Mouse (Mus musculus): ENCODE measurements around the gene Lonp1. TPM values are rescaled to one million over a fixed set of nuclear protein-coding genes. Genes with fewer than 3 reads are reported as not detected.

Gene Lonp1
- polyA plus RNA-seq, 1 experiment from 2014 or later: 87.9 TPM

DNA sequence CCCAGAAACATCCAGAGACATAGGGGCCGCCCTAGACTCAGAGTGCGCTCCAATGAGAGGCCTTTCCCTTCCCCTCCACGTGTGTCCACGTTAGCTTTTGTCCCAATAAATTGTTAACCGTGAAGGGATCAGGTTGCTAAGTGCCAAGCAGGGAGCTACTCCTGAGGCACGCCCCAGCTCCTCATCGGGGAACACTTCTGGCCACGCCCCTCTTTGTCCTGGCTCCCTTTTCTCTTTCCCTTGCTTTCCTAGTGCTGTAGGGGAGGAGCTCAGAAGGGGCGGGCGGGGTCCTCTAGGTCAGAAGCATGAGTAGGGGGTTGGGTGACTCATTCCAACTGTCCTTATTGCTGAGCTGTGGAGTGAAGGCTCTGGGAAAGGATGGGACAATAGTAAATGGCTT is 37.6 kb upstream of the Lonp1 start:
- Histone ChIP-seq H3K9me3 (ENCODE audit: control insufficient read depth, low read length) (no peaks in the 10 kb centered on the region), H3K4me3 (ENCODE audit: low read depth, low read length) (no peak overlapping the region), H3K27me3 (replicated peaks; ENCODE audit: control insufficient read depth, insufficient read depth, low read length) (peaks cover 20% of the 10 kb centered on the region), H3K4me2 (peak overlapping the region; percentile 26; the same call in 1 of the 2 replicates), H3K9ac (ENCODE audit: low read depth, low read length) (0 out of 2 replicates have a peak overlapping the region, but pooled peaks have one; percentile 27), H3K4me1 (replicated peaks; ENCODE audit: control insufficient read depth, insufficient read depth, low read length) (no peaks in the 10 kb centered on the region; the same call in 1 of the 2 replicates), H3K36me3 (ENCODE audit: control insufficient read depth, insufficient read depth, low read length) (no peaks in the 10 kb centered on the region), H3K27ac (ENCODE audit: low read depth, low read length) (no peak overlapping the region)
- 16% methylated on average over 10 of the region's 10 CpGs for WGBS
- ATAC-seq (replicated peaks; ENCODE audit: low FRiP score) (no peak), DNase-seq (ENCODE audit: low spot score) (no peak)

DNA sequence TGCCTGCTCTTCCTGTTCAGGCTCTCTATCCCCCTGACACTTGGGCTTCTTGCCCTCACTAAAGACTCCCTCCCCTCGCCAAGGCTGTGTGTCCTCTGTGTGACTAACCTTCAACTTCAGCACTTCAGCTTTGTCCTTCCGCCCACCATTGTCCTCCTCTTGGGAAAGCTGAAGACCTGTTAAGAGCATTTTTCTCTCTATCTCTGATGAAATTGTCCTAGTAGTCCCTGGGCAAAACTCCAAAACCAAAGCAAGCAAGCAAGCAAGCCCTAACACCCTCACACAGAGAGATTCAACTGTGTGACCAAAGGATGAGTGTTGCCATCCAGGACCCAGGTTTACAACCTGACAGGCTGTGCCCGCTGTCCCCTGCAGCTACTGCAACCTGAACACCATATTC is 37.0 kb upstream of the Lonp1 start:
- Histone ChIP-seq H3K4me3 (ENCODE audit: low read depth, low read length) (no peak overlapping the region), H3K27ac (ENCODE audit: low read depth, low read length) (no peak overlapping the region), H3K4me2 (no peak overlapping the region; the same call in 1 of the 2 replicates), H3K4me1 (replicated peaks; ENCODE audit: control insufficient read depth, insufficient read depth, low read length) (no peaks in the 10 kb centered on the region; the same call in 1 of the 2 replicates), H3K9ac (ENCODE audit: low read depth, low read length) (no peak overlapping the region), H3K36me3 (ENCODE audit: control insufficient read depth, insufficient read depth, low read length) (no peaks in the 10 kb centered on the region), H3K9me3 (ENCODE audit: control insufficient read depth, low read length) (no peaks in the 10 kb centered on the region), H3K27me3 (replicated peaks; ENCODE audit: control insufficient read depth, insufficient read depth, low read length) (peaks cover 20% of the 10 kb centered on the region)
- WGBS: 63% methylated on average over 3 of the region's 3 CpGs
- no peak for DNase-seq (ENCODE audit: low spot score)
- no peak for ATAC-seq (replicated peaks; ENCODE audit: low FRiP score)

DNA sequence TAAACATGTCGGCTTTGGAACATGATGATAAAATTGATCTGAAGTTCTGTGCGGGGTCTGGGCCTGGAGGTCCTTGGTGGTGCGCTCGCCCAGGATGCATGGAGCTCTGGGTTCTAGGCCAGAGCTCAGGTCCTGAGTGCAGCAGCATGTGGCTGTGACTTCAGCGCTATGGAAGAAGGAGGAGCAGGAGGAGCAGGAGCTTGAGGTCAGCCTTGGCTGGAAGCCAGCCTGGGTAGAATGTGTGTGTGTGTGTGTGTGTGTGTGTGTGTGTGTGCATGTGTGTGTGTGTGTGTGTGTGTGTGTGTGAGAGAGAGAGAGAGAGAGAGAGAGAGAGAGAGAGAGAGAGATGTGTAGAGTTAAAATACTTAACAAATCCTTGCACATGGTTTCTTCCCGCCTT is 29.5 kb upstream of the Lonp1 start:
- 81% methylated on average over 6 of the region's 6 CpGs for WGBS
- ATAC-seq (replicated peaks; ENCODE audit: low FRiP score): no peak

DNA sequence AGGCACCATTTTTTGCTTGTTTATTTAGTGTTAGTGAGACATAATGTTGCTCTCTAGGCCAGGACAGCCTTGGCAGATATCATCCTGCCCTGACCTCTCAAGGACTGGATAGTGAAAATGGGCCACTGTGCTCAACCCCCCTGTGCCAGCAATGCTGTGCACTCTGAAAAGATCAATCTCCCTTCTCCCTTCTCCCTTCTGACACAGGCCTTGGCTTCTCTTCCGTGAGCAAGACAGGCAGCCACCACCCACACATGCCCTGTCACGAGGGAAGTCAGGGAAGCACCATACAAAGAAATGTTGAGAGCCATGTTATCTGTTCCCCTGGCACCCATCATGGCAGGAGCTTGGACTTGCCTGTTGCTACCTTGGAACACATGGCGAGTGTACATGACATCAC is 28.6 kb upstream of the Lonp1 start:
- DNase-seq (ENCODE audit: low spot score): no peak
- ATAC-seq (replicated peaks; ENCODE audit: low FRiP score): no peak
- no peak overlapping the region for H3K9ac ChIP-seq (ENCODE audit: low read depth, low read length)
- WGBS: 70% methylated on average over 3 of the region's 3 CpGs
- no peak overlapping the region for H3K4me2 ChIP-seq
- no peak overlapping the region for H3K4me3 ChIP-seq (ENCODE audit: low read depth, low read length)
- no peaks in the 10 kb centered on the region for H3K36me3 ChIP-seq (ENCODE audit: control insufficient read depth, insufficient read depth, low read length)
- H3K9me3 ChIP-seq (ENCODE audit: control insufficient read depth, low read length): no peaks in the 10 kb centered on the region
- H3K27ac ChIP-seq (ENCODE audit: low read depth, low read length): no peak overlapping the region
- no peaks in the 10 kb centered on the region; the same call in 1 of the 2 replicates for H3K27me3 ChIP-seq (replicated peaks; ENCODE audit: control insufficient read depth, insufficient read depth, low read length)
- H3K4me1 ChIP-seq (replicated peaks; ENCODE audit: control insufficient read depth, insufficient read depth, low read length): no peaks in the 10 kb centered on the region

More for the DNA sequence above, 29.5 kb upstream of the Lonp1 start:
- no peak overlapping the region for H3K4me2 ChIP-seq
- no peaks in the 10 kb centered on the region for H3K4me1 ChIP-seq (replicated peaks; ENCODE audit: control insufficient read depth, insufficient read depth, low read length)
- H3K27me3 ChIP-seq (replicated peaks; ENCODE audit: control insufficient read depth, insufficient read depth, low read length): no peaks in the 10 kb centered on the region; the same call in 1 of the 2 replicates
- no peak overlapping the region for H3K27ac ChIP-seq (ENCODE audit: low read depth, low read length)
- no peaks in the 10 kb centered on the region for H3K36me3 ChIP-seq (ENCODE audit: control insufficient read depth, insufficient read depth, low read length)
- no peak overlapping the region for H3K9ac ChIP-seq (ENCODE audit: low read depth, low read length)
- H3K9me3 ChIP-seq (ENCODE audit: control insufficient read depth, low read length): no peaks in the 10 kb centered on the region
- no peak for DNase-seq (ENCODE audit: low spot score)
- no peak overlapping the region for H3K4me3 ChIP-seq (ENCODE audit: low read depth, low read length)

DNA sequence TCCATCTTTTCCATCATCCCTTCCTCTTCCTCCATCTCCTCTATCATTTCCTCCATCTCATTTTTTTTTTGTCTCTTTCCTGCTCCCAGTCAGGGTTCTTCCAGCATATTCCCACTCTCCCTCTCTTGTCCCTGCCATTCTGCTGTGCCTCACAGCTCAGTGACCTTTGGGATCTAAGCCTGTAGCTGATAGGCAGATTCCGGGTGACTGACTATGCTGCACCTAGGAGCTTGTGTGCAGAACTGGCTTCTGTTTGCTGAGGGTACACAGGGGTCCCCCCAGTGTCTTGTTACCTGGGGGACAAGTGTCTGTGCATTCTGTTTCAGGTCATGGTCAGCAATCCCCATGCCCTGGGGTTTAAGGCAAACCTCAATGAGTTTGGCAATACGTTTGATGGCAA is 28.1 kb upstream of the Lonp1 start:
- Histone ChIP-seq H3K9ac (ENCODE audit: low read depth, low read length) (no peak overlapping the region), H3K36me3 (ENCODE audit: control insufficient read depth, insufficient read depth, low read length) (no peaks in the 10 kb centered on the region), H3K27ac (ENCODE audit: low read depth, low read length) (no peak overlapping the region), H3K27me3 (replicated peaks; ENCODE audit: control insufficient read depth, insufficient read depth, low read length) (no peaks in the 10 kb centered on the region), H3K4me1 (replicated peaks; ENCODE audit: control insufficient read depth, insufficient read depth, low read length) (no peaks in the 10 kb centered on the region), H3K4me3 (ENCODE audit: low read depth, low read length) (no peak overlapping the region), H3K4me2 (no peak overlapping the region), H3K9me3 (ENCODE audit: control insufficient read depth, low read length) (no peaks in the 10 kb centered on the region)
- ATAC-seq (replicated peaks; ENCODE audit: low FRiP score) (no peak), DNase-seq (ENCODE audit: low spot score) (no peak)
- 82% methylated on average over 2 of the region's 2 CpGs for WGBS

DNA sequence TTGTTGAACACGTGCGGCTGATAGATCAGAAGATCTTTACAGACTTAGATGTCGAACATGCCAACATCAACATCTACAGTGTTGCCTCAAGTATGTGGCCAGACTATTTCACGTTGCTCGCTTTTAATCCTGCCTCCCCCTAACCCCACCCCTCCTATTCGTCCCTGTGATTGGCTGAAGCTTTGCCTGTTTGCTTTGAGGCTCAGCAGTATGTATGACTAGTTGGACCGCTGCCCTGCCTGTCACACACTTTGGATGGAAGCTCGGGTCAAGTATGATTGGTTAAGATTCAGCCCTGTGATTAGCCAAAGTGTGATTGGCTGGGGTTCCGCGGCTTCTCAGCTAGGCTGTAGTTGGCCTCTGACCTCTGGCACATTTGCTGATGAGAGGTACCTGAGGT is 25.1 kb upstream of the Lonp1 start:
- Histone ChIP-seq H3K4me2 (no peak overlapping the region), H3K4me1 (replicated peaks; ENCODE audit: control insufficient read depth, insufficient read depth, low read length) (no peaks in the 10 kb centered on the region), H3K36me3 (ENCODE audit: control insufficient read depth, insufficient read depth, low read length) (no peaks in the 10 kb centered on the region), H3K27me3 (replicated peaks; ENCODE audit: control insufficient read depth, insufficient read depth, low read length) (no peaks in the 10 kb centered on the region), H3K9me3 (ENCODE audit: control insufficient read depth, low read length) (no peaks in the 10 kb centered on the region), H3K4me3 (ENCODE audit: low read depth, low read length) (no peak overlapping the region), H3K9ac (ENCODE audit: low read depth, low read length) (no peak overlapping the region), H3K27ac (ENCODE audit: low read depth, low read length) (no peak overlapping the region)
- ATAC-seq (replicated peaks; ENCODE audit: low FRiP score) (0 out of 2 replicates have a peak, but pooled peaks have one; percentile 37), DNase-seq (ENCODE audit: low spot score) (no peak)
- 26% methylated on average over 10 of the region's 10 CpGs for WGBS

DNA sequence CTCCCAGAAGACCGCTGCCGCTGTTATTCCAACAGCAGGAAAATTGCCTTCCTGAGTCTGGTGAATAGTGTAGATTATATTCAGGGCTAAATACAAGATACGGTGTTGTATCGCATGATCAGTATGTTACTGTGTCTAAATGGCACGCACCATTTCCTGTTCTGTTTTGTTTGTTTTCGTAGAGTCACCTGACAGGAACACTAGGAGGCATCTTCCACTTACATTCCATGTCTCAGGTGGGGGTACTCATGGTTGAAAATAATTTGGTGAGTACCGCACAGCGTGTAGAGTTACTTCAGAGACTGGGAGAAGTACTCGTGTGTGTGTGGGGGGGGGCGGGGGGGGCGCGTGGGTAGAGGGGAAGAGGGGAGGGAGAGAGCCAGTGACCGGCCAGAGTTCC is 20.9 kb upstream of the Lonp1 start:
- no peak overlapping the region for H3K4me3 ChIP-seq (ENCODE audit: low read depth, low read length)
- DNase-seq (ENCODE audit: low spot score) (no peak), ATAC-seq (replicated peaks; ENCODE audit: low FRiP score) (no peak)
- no peaks in the 10 kb centered on the region for H3K4me1 ChIP-seq (replicated peaks; ENCODE audit: control insufficient read depth, insufficient read depth, low read length)
- WGBS: 62% methylated on average over 10 of the region's 13 CpGs
- no peak overlapping the region for H3K4me2 ChIP-seq
- H3K9me3 ChIP-seq (ENCODE audit: control insufficient read depth, low read length): no peaks in the 10 kb centered on the region
- no peak overlapping the region for H3K27ac ChIP-seq (ENCODE audit: low read depth, low read length)
- H3K36me3 ChIP-seq (ENCODE audit: control insufficient read depth, insufficient read depth, low read length): no peaks in the 10 kb centered on the region
- no peaks in the 10 kb centered on the region for H3K27me3 ChIP-seq (replicated peaks; ENCODE audit: control insufficient read depth, insufficient read depth, low read length)
- no peak overlapping the region for H3K9ac ChIP-seq (ENCODE audit: low read depth, low read length)

DNA sequence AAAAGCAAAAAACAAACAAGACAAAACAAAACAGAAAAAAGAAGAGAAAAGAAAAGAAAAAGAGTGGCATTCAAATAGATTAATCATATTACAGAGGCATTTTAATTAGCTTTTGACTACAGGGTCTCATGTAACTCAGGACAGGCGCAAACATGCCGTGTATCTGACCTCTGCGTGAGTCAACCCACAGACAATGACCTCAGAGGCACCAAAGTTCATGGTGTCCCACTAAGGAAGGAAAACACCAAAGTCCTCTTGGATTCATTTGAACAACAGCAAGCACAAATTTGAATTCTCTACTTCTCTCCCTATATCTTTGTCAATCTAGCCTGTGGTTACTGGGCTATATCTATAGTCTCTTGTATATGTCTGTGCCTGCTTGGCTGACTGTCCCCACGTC is 16.6 kb upstream of the Lonp1 start:
- H3K36me3 ChIP-seq (ENCODE audit: control insufficient read depth, insufficient read depth, low read length): no peaks in the 10 kb centered on the region
- no peak overlapping the region for H3K4me3 ChIP-seq (ENCODE audit: low read depth, low read length)
- ATAC-seq (replicated peaks; ENCODE audit: low FRiP score) (no peak), DNase-seq (ENCODE audit: low spot score) (no peak)
- WGBS: 78% methylated on average over 4 of the region's 4 CpGs
- H3K4me1 ChIP-seq (replicated peaks; ENCODE audit: control insufficient read depth, insufficient read depth, low read length): no peaks in the 10 kb centered on the region
- H3K9ac ChIP-seq (ENCODE audit: low read depth, low read length): no peak overlapping the region
- no peak overlapping the region for H3K4me2 ChIP-seq
- H3K27ac ChIP-seq (ENCODE audit: low read depth, low read length): no peak overlapping the region
- H3K9me3 ChIP-seq (ENCODE audit: control insufficient read depth, low read length): no peaks in the 10 kb centered on the region
- no peaks in the 10 kb centered on the region for H3K27me3 ChIP-seq (replicated peaks; ENCODE audit: control insufficient read depth, insufficient read depth, low read length)

DNA sequence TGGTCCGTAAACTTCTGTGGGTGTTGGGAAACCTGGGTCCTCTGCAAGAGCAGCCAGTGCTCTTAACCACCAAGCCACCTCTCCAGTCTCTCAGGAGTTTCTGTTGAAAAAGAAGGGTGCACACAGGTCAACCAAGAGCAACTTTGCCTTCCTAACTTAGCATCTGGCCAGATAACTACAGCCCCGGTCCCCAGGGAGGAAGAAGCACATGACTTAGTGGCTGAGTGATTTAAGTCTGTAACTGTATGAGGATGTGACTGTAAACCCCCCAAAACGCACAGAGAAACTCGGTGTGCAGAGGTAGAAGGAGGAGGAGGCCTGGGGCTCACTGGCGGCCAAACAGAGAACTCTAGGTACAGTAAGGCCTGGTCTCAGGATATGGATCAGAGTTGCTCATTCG is 7.3 kb upstream of the Lonp1 start:
- Histone ChIP-seq H3K4me1 (replicated peaks; ENCODE audit: control insufficient read depth, insufficient read depth, low read length) (no peaks in the 10 kb centered on the region), H3K4me2 (no peak overlapping the region), H3K9ac (ENCODE audit: low read depth, low read length) (no peak overlapping the region), H3K9me3 (ENCODE audit: control insufficient read depth, low read length) (no peaks in the 10 kb centered on the region), H3K27me3 (replicated peaks; ENCODE audit: control insufficient read depth, insufficient read depth, low read length) (no peaks in the 10 kb centered on the region), H3K27ac (ENCODE audit: low read depth, low read length) (no peak overlapping the region), H3K4me3 (ENCODE audit: low read depth, low read length) (no peak overlapping the region), H3K36me3 (ENCODE audit: control insufficient read depth, insufficient read depth, low read length) (no peaks in the 10 kb centered on the region)
- DNase-seq (ENCODE audit: low spot score): no peak
- ATAC-seq (replicated peaks; ENCODE audit: low FRiP score): no peak
- 79% methylated on average over 6 of the region's 6 CpGs for WGBS
